Mouse (Mus musculus) ES-E14 (cell line): ENCODE measurements around the gene Gpr183. TPM values are rescaled to one million over a fixed set of nuclear protein-coding genes. Genes with fewer than 3 reads are reported as not detected.

Experiments used
- DNase-seq: peaks from one replicate; pipeline ENCODE4 v3.0.0-alpha.2; 2013; ENCODE audit warnings: low read depth, low spot score
- H3K27ac ChIP-seq: 2 replicates; pipeline ENCODE4 v1.5.1; 2012; ENCODE audit warnings: low read depth, mild to moderate bottlenecking, low read length, moderate library complexity, mixed read lengths; ENCODE audit not compliant: poor library complexity, insufficient read depth, severe bottlenecking
- H3K36me3 ChIP-seq: 2 replicates; pipeline ENCODE4 v1.6.1; 2012; ENCODE audit warnings: mild to moderate bottlenecking, low read length, moderate library complexity, mixed read lengths; ENCODE audit not compliant: control insufficient read depth, poor library complexity, insufficient read depth, severe bottlenecking
- H3K4me1 ChIP-seq, 2 experiments: fragments of 150-350 bp in 1 of 2; sonication (generic) in 1 of 2; 2 replicates each; pipeline ENCODE4 v1.6.1; 2012; ENCODE audit warnings: low read length in 2 of 2, mild to moderate bottlenecking in 1 of 2, mixed read lengths in 1 of 2; ENCODE audit not compliant: control insufficient read depth in 2 of 2, insufficient read depth in 2 of 2, poor library complexity in 1 of 2
- H3K4me3 ChIP-seq, 2 experiments: fragments of 150-350 bp in 1 of 2; sonication (generic) in 1 of 2; 2 replicates each; pipeline ENCODE4 v1.5.1; 2012; ENCODE audit warnings: low read length in 2 of 2, low read depth in 1 of 2, mild to moderate bottlenecking in 1 of 2, mixed read lengths in 1 of 2; ENCODE audit not compliant: insufficient read depth in 1 of 2, poor library complexity in 1 of 2, severe bottlenecking in 1 of 2
- H3K9ac ChIP-seq: 2 replicates; pipeline ENCODE4 v1.6.1; 2012; ENCODE audit warnings: low read depth, mild to moderate bottlenecking, low read length, mixed read lengths; ENCODE audit not compliant: poor library complexity, insufficient read depth, severe bottlenecking
- H3K9me3 ChIP-seq: fragments of 150-350 bp; sonication (generic); 2 replicates; pipeline ENCODE4 v1.6.1; 2012; ENCODE audit warnings: low read depth, mild to moderate bottlenecking, low read length; ENCODE audit not compliant: control insufficient read depth, insufficient read depth
- CHD2 ChIP-seq: IDR thresholded peaks from 2 replicates; pipeline ENCODE4 v1.6.1; 2014; ENCODE audit warnings: mild to moderate bottlenecking, low read depth, low read length, inconsistent platforms
- HCFC1 ChIP-seq: IDR thresholded peaks from 2 replicates; pipeline ENCODE4 v1.6.1; 2012; ENCODE audit warnings: low read length, inconsistent platforms, borderline replicate concordance; ENCODE audit not compliant: insufficient read depth
- MAFK ChIP-seq: IDR thresholded peaks from 2 replicates; pipeline ENCODE4 v1.6.1; 2014; ENCODE audit warnings: mild to moderate bottlenecking, low read depth, low read length, inconsistent platforms; ENCODE audit not compliant: insufficient read depth
- ZC3H11A ChIP-seq: IDR thresholded peaks from 2 replicates; pipeline ENCODE4 v1.6.1; 2012; ENCODE audit warnings: low read depth, mild to moderate bottlenecking, inconsistent platforms, low read length, borderline replicate concordance
- ZNF384 ChIP-seq: IDR thresholded peaks from 2 replicates; pipeline ENCODE4 v1.6.1; 2012; ENCODE audit warnings: low read depth, low read length, inconsistent platforms
- in situ Hi-C, 2 experiments: fragments of 600-800 bp; cut with MboI; formaldehyde crosslinking; loops; one replicate each; pipeline ENCODE4 v1.15.1; 2025; ENCODE audit warnings: low sequenced_read_pairs in 2 of 2, inconsistent platforms in 1 of 2; ENCODE audit not compliant: unreplicated experiment in 2 of 2
- total RNA-seq: library from RNA; depleted of rRNA; stranded (reverse); fragments of 300-350 nt; gene quantifications from 2 replicates; pipeline ENCODE4 v1.2.3, GENCODE M21; 2012; rRNA removed

Gpr183 gene
- total RNA-seq = 0.32 and 0.45 TPM in 2 replicates

DNA sequence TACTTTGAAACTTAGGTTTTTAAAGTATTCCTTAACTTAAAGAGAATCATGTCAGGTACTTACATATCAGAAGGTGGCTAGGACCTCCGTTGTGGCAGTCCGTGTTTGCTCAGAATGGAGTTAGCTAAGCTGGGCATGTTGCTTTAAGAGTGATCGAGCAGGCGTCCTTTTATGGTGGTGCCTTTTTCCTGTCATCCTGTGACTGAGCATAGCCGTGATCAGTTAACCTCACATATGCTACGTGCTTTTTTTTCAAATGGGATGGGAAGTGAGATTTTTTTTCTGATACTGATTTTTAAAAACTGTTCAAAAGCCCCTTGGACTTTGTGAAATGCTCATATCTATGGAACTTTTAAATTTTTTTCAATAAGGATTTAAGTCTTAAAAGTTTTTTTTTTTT, at the start of gene Gpr183:
Gene Gpr183, minus strand, starts transcription at position 206 of the 400 bp plus-strand sequence.
- no peak within 1 kb of the TSS for H3K4me3 ChIP-seq

DNA sequence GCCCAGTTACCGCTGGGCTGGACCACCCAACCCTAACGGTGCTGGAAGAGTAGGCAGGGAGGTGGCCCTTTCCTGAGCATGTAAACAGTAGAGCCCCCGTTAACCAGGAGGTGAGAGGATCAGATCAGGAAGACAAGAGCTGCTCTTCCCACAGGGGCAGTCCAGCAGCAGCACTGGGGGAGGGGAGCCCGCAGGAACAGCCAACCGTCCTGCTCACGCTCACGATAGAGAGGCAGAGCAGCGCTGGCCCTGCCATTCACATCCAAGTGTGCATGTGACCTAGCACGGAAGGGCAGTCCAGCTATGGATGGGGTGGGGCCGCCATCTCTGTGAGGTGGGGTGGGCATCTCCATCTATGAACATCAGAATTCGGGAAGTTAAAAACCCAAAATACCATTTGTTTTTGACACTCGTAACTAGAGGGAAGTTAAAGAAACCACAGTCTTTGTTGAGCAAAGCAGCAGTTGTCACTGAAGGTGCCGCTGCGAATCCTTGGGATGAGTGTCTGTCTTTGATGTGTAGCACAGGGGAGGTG, 48.5 kb upstream of the Gpr183 start:
- no peak for DNase-seq
- Histone ChIP-seq H3K36me3 (peaks cover 9% of the 10 kb centered on the region; the same call in 1 of the 2 replicates), H3K9me3 (no peaks in the 10 kb centered on the region), H3K4me1 (peaks cover 0 to 7% of the 10 kb centered on the region in 2 experiments; a peak in 2 of 4 replicates), H3K27ac (no peak overlapping the region), H3K9ac (no peak overlapping the region), H3K4me3 (no peak overlapping the region)
- no peak for TF ChIP-seq CHD2
- TF ChIP-seq ZNF384 = no peak
- in situ Hi-C loops = no loop called here

More for the DNA sequence above, at the start of gene Gpr183:
- in situ Hi-C loops = no loop called here
- TF ChIP-seq ZNF384 = no peak
- no peak for TF ChIP-seq MAFK
- no peak for TF ChIP-seq HCFC1
- TF ChIP-seq CHD2 = no peak
- TF ChIP-seq ZC3H11A = no peak
- Histone ChIP-seq H3K27ac (no peak within 1 kb of the TSS), H3K36me3 (no peaks in the 10 kb centered on the region), H3K9ac (no peak within 1 kb of the TSS), H3K9me3 (no peaks in the 10 kb centered on the region), H3K4me1 (0 out of 4 replicates have a peak, but pooled peaks cover 0 to 2% of the 10 kb centered on the region in 2 experiments)
- DNase-seq = no peak

DNA sequence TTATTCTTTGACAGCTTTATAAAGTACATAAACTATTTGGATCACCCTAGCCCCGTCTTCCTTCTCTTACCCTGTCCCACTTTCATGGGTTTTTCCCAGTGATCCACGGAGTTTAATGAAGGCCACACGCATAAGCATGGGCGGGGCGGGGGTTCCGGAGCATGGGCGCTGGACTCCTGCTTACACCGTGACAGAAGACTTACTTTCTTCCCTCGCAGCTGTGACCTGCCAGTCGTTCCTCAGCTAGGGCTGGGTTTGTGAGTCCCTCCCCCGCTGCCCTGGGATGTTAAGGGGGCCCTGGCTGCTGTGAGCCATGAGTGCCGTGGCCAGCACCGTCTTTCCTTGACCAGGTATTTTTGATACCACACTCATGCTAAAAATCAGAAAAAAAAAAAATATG, 47.8 kb upstream of the Gpr183 start:
- TF ChIP-seq HCFC1 (no peak), ZC3H11A (no peak), CHD2 (no peak), ZNF384 (no peak), MAFK (no peak)
- Histone ChIP-seq H3K9me3 (no peaks in the 10 kb centered on the region), H3K4me1 (peaks cover 0 to 7% of the 10 kb centered on the region in 2 experiments; a peak in 2 of 4 replicates), H3K36me3 (peaks cover 9% of the 10 kb centered on the region; the same call in 1 of the 2 replicates), H3K9ac (no peak overlapping the region), H3K27ac (no peak overlapping the region), H3K4me3 (no peak overlapping the region)
- in situ Hi-C loops = no loop called here
- no peak for DNase-seq

DNA sequence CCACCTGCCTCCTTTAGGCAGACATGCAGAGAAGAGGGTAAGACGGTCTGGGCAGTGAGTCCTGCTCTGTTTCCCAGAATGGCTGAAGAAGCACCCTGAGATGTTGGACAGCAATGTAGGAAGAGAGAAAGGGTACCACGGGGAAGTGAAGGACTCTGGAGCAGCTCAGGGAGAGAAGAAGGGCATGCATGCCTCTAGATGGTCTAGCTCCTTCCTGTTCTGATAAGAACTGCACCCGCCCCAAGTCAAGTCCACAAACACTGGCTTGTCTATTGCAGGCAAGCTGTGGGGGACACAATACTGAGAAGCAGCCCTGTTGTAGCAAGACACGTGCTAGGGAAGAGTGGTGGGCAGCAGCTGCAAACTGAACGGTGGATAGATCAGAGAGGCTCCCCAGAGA, 47.2 kb upstream of the Gpr183 start:
- H3K4me3 ChIP-seq = no peak overlapping the region
- TF ChIP-seq HCFC1 (no peak), MAFK (no peak), CHD2 (no peak), ZNF384 (no peak), ZC3H11A (no peak)
- H3K27ac ChIP-seq = no peak overlapping the region
- H3K9ac ChIP-seq = no peak overlapping the region
- peaks cover 9% of the 10 kb centered on the region; the same call in 1 of the 2 replicates for H3K36me3 ChIP-seq
- peaks cover 0 to 7% of the 10 kb centered on the region in 2 experiments; a peak in 2 of 4 replicates for H3K4me1 ChIP-seq
- DNase-seq = no peak
- no peaks in the 10 kb centered on the region for H3K9me3 ChIP-seq
- in situ Hi-C loops = no loop called here

DNA sequence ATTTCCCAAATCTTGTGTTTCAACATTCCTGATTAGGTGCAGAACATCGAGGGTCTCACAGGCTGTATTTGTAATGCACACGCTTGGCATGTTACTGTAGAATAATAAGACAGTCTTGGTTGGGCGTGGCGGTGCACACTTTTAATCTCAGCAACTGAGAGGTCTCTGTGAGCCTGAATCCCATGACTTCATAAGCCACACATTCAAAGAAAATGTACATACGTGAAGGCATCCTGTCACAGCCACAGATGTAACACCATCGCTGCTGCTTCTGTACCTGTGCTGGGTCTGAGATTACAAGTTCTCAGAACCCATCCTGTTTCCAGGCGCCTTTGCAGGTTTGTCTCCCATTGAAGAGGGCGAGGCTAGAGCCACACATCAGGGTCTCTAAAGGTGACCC, 46.8 kb upstream of the Gpr183 start:
- H3K9me3 ChIP-seq = no peaks in the 10 kb centered on the region
- H3K27ac ChIP-seq = no peak overlapping the region
- in situ Hi-C loops = no loop called here
- no peak overlapping the region for H3K9ac ChIP-seq
- TF ChIP-seq CHD2 = no peak
- TF ChIP-seq HCFC1 = no peak
- TF ChIP-seq ZC3H11A = no peak
- TF ChIP-seq MAFK = no peak
- no peak for TF ChIP-seq ZNF384
- H3K4me1 ChIP-seq = peaks cover 0 to 7% of the 10 kb centered on the region in 2 experiments; a peak in 2 of 4 replicates
- no peak for DNase-seq
- no peak overlapping the region for H3K4me3 ChIP-seq
- peaks cover 9% of the 10 kb centered on the region; the same call in 1 of the 2 replicates for H3K36me3 ChIP-seq
